Mouse (Mus musculus) erythroblast, embryonic 14.5 days (primary cell): ENCODE measurements around the gene Prrt1.

Experiments used
- GATA1 ChIP-seq: IDR thresholded peaks from 2 replicates; pipeline ENCODE4 v1.6.1; 2012; ENCODE audit warnings: low read length, inconsistent platforms, mixed read lengths
- TAL1 ChIP-seq: IDR thresholded peaks from 3 replicates; pipeline ENCODE4 v1.6.1; 2012; ENCODE audit warnings: low read length, inconsistent platforms, mixed read lengths

DNA sequence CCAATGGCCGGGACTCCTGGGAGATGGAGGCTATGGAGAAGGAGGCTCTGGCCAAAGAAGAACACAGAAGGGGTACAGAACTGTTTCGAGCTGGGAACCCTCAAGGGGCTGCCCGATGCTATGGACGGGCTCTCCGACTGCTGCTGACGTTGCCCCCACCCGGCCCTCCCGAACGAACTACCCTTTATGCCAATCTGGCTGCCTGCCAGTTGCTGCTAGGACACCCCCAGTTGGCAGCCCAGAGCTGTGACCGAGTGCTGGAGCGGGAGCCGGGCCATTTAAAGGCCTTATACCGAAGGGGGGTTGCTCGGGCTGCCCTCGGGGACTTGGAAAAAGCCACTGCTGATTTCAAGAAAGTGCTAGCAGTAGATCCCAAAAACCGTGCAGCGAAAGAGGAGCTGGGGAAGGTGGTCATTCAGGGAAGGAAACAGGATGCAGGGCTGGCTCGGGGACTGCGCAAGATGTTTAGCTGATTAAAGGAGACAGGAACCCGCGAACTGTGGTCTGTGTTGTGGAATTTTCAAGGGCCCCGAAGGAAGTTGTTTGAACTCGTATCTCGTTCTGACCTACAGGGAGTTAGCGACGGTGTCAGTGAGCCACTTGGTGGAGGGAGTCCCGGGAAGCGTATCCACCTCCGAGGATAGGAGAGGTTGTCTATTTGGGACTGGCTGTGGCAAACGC, 16.6 kb downstream of the Prrt1 start:
- TF ChIP-seq GATA1 (no peak), TAL1 (no peak)
